Mouse (Mus musculus) E14TG2a.4 (cell line): Measurements from ENCODE around the gene Spop.

Experiments
- CTCF ChIP-seq: conservative IDR thresholded peaks from 2 replicates; pipeline ENCODE4 v1.5.1; 2014; ENCODE audit warnings: low read length
- NANOG ChIP-seq: IDR thresholded peaks from 2 replicates; pipeline ENCODE4 v1.6.1; 2014; ENCODE audit warnings: borderline replicate concordance, low read length, mixed read lengths

GRCm38 (mm10) chr11:95495883-95496282, 82.0 kb downstream of the Spop start:
- TF ChIP-seq CTCF: no peak
- no peak for TF ChIP-seq NANOG
